Mouse (Mus musculus): Measurements from ENCODE around the gene Hal. TPM values are rescaled to one million over a fixed set of nuclear protein-coding genes. Genes with fewer than 3 reads are reported as not detected.

Hal gene
- under 1 TPM; 0.14 to 0.41 TPM for total RNA-seq (2021)

GRCm38 (mm10) chr10:93488066-93488827, at the start of gene Hal:
Gene Hal (plus strand): TSS chr10:93488768.
- intact Hi-C loops (cut with DNase I): no loop called here
- DNase-seq: no peak

- intact Hi-C loops (cut with DNase I): no loop called here
- DNase-seq: no peak
Measured at GRCm38 (mm10) chr10:93441501-93441900, 47.1 kb upstream of the Hal start.

- intact Hi-C loops (cut with DNase I): no loop called here
Measured at GRCm38 (mm10) chr10:93442183-93442582, 46.4 kb upstream of the Hal start.

GRCm38 (mm10) chr10:93444407-93444806, 44.2 kb upstream of the Hal start:
- intact Hi-C loops (cut with DNase I): no loop called here
- no peak for DNase-seq

More at GRCm38 (mm10) chr10:93442183-93442582, 46.4 kb upstream of the Hal start:
- no peak for DNase-seq

- intact Hi-C loops (cut with DNase I): no loop called here
- DNase-seq: no peak
Measured at GRCm38 (mm10) chr10:93447398-93447797, 41.2 kb upstream of the Hal start.

- intact Hi-C loops (cut with DNase I): no loop called here
- no peak for DNase-seq
Measured at GRCm38 (mm10) chr10:93454652-93455014, 33.9 kb upstream of the Hal start.

- intact Hi-C loops (cut with DNase I): no loop called here
- no peak for DNase-seq
Measured at GRCm38 (mm10) chr10:93460106-93460505, 28.5 kb upstream of the Hal start.

GRCm38 (mm10) chr10:93462692-93463382, 25.7 kb upstream of the Hal start:
- intact Hi-C loops (cut with DNase I): no loop called here
- no peak for DNase-seq

GRCm38 (mm10) chr10:93463611-93464010, 25.0 kb upstream of the Hal start:
- no peak for DNase-seq
- intact Hi-C loops (cut with DNase I): no loop called here

- intact Hi-C loops (cut with DNase I): no loop called here
- DNase-seq: no peak
Measured at GRCm38 (mm10) chr10:93467259-93467658, 21.3 kb upstream of the Hal start.

GRCm38 (mm10) chr10:93467791-93468190, 20.8 kb upstream of the Hal start:
- intact Hi-C loops (cut with DNase I): no loop called here
- no peak for DNase-seq

- DNase-seq: peak; percentile 89 to 91
- intact Hi-C loops (cut with DNase I): loop anchor here (1.0 to 10.0 kb wide), 4 partner anchors 46 to 427 kb away; partner anchors contain the start of gene Cdk17
Measured at GRCm38 (mm10) chr10:93471415-93471814, 17.2 kb upstream of the Hal start.

- DNase-seq: peak in 1 of 2 experiments; percentile 9
- intact Hi-C loops (cut with DNase I): no loop called here
Measured at GRCm38 (mm10) chr10:93484511-93484910, 4.1 kb upstream of the Hal start.

GRCm38 (mm10) chr10:93485055-93485691, 3.4 kb upstream of the Hal start:
- DNase-seq: peak; percentile 13
- intact Hi-C loops (cut with DNase I): no loop called here

- intact Hi-C loops (cut with DNase I): loop anchor here (2.0 kb wide), 1 partner anchor 62 kb away; no protein-coding TSS in a partner anchor
- peak; percentile 10 to 19 for DNase-seq
Measured at GRCm38 (mm10) chr10:93486622-93487021, 1.9 kb upstream of the Hal start.

GRCm38 (mm10) chr10:93488828-93489226, 259 bp downstream of the Hal start:
- intact Hi-C loops (cut with DNase I): no loop called here

GRCm38 (mm10) chr10:93490451-93490850, 1.9 kb downstream of the Hal start:
- intact Hi-C loops (cut with DNase I): no loop called here
- DNase-seq: no peak

More at GRCm38 (mm10) chr10:93488828-93489226, 259 bp downstream of the Hal start:
- DNase-seq: no peak

- intact Hi-C loops (cut with DNase I): no loop called here
- DNase-seq: no peak
Measured at GRCm38 (mm10) chr10:93500864-93501263, 12.3 kb downstream of the Hal start.

- intact Hi-C loops (cut with DNase I): no loop called here
- DNase-seq: no peak
Measured at GRCm38 (mm10) chr10:93501346-93501745, 12.8 kb downstream of the Hal start.

GRCm38 (mm10) chr10:93508383-93508970, 19.9 kb downstream of the Hal start:
- intact Hi-C loops (cut with DNase I): no loop called here

More at GRCm38 (mm10) chr10:93508383-93508970, 19.9 kb downstream of the Hal start:
- no peak for DNase-seq

Data from heart, postnatal 36 days (tissue).